Mouse (Mus musculus): ENCODE results near the gene Ccdc34. TPM values are rescaled to one million over a fixed set of nuclear protein-coding genes. Genes with fewer than 3 reads are reported as not detected.
"Not testable (repeated sequence)": the region's sequence is repeated elsewhere in the genome, so short reads cannot be mapped to it uniquely, and the experiment has no call there.

Ccdc34 gene
- polyA plus RNA-seq, 2 experiments from 2014 or later, result 4.5 to 6.6 TPM

DNA sequence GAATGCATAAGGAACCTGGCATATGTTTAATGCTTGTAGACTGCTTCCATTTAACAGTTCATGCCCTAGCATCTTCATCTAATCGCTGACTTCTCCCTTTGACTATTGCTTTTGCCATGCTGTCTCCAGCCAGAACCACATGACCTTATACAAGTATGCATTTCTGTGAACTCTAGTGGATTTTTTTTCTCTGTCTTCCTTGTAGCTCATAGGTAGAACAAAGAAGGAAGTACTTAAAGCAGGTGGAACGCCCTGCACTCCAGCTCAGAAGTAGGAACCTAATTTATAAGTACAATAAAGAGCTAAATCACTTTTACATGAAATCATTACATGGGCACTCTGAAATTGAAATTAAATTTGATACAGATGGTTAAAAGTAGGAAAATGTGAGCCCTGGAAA lies 65.4 kb downstream of the Ccdc34 start:
- no peak for ATAC-seq

DNA sequence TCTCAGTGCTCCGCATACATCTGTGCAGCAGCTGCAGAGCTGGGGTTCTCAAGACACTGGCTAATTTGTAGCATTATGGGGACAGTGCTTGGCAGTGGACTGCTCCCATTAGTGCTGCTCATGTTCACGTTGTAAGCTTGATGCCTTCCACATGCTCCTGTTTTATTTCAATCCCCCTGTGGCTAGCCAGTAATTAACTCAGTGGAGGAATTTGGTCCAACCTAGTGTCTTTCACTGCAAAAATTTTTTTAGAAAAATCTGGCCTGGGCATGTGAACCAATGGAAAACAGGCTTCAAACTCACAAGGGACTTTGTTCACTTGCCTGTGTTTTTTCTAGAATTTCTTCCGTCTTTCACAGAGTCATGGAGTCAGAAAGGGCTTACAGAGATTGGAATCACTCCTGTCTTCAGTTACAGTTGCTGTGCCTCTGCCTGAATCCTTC lies 68.1 kb downstream of the Ccdc34 start:
- ATAC-seq, result no peak

DNA sequence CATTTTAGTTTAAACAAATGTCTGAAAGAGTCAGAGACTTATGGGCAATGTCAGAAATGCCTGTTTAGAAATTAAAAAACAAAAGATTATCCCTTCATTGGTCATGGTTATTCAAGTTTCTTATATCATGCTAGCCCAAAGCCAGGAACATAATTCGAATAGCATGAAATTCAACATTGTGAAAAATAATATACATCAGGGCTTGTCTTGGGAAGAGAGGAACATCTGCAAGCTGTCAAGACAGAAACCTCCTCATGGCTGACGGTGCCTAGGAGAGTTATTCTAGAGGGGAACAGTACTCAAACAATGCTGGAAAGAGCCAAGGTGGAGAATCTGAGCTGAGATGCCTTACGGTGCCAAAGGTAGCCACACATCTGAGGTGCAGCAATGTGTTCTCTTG lies 96.5 kb downstream of the Ccdc34 start:
- ATAC-seq, result no peak

DNA sequence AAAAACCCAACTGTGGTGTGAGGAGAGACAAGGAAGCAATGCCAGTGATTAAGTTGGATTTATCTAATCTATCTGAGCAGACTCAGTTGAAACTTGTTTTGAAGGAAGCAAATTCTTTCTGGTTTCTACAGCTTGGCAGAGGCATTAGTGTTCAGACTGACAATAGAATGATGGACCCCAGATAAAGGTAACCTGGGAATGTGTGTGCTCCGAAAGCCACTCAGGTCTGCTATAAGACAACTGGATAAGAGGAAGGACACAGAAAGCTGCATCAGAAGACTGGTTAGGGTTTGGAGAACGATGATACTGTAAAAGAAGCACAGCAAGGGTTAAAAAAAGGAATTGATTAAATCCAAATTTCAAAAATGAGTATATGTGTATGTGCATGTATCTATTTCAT lies 111.8 kb downstream of the Ccdc34 start:
- no peak for ATAC-seq

DNA sequence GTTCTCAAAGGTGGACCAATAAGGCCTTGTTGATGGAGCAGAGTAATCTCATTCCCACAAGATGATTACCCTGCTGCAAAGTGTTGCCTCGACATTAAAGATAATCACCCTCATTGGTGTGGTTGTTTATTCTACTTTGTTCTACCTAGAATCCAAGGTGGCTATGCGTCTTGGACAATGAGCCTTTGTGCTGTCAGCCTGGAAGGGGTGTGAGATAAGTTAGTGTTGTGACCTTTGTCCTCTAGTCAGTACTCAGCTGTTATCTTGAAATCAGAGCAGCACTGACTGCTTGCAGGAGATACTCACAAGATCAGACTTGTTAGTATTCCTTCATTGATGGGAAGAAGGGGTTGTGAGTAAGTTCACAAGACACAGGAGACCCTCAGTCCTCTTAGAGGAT lies 114.0 kb downstream of the Ccdc34 start:
- no peak for ATAC-seq

DNA sequence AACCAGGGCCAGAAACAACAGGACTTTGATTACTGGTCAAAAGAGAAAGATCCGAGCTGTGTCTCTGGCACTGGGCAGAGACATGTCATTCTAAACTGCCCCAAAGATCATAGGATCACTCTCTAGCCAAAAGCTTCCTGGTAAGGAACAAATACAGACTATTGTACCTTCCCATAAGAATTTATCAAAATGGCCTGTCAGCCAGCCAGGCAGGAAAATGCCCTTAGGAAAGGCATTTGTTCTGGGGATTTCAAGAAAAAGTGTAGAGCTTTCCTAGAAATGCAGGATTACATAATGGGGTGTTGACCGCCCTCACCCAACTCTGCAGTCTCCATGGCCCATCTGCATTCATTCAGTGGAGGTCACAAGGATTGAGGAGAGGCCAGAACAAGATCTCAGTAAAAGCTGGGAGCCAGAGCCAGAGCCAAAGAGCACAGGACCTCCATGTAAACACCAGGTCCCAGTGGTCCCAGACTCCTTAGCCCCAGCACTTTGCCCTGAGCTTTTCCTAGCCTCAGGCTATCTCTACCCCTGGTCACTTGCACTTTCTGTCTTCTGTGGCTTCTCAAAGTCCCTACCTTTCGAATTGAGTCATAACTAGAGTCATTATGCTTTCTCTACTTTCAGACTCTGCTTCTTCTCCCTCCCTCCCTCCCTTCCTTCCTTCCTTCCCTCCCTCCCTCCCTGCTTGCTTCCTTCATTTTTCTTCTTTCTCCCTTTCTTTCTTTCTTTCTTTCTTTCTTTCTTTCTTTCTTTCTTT lies 115.9 kb downstream of the Ccdc34 start:
- ATAC-seq, result no peak

DNA sequence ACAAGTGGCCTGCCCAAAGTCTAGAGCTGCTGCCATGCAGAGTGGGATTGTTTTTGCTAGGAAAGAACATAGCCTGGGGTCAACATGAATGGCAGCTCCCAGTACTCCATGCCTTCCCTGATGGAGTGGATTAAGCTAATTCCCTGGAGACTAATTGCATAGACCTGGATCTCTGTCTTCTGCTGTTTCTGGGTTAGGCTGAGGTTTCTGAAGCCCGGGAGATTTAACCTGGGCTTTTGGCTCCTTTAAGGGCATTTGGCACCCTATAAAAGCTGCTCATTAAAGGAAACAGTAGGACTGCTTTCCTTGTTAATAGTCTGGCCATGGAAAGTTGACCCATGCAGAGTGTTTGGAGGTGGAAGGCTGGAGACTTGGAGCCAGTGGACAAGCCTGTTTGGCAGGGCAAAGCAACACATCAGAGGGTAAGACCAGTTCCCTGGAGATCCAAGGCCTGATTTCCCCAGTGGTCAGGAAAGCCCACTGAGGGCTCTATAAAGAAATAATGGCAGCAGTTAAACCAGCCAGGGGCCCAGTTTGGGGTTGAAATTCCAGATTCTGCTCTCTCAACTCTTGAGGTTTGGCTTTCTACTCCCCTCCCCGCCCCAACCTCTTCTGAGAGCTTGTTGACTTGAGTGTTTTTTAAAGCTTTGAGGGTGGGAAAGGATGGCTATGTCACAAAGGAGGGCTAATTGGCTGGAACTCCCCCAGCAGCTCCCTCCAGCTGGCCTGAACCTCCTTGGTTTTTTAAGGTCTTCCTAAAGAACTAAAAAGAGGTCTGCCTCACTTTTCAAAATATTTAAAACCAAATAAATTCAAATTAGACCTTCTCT lies 117.4 kb downstream of the Ccdc34 start:
- no peak for ATAC-seq

DNA sequence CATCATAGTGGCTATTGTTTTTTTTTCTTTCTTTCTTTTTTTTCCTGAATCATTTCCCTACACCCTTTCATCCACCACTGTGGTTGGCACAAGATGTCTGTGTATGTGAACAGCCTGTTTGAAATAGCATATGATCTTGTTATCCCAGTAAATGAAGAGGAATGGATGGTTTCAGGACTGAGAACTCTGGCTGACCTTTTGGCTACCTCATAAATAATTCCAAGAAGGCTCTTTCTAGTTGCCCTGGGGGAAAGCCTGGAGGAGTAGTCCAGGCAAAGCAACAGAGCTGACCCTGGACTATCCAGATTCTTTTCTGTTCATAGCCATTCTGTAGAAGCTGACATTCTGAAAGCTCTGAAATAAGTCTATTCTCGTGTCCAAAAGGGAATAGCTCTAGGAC lies 119.7 kb downstream of the Ccdc34 start:
- no peak for ATAC-seq

DNA sequence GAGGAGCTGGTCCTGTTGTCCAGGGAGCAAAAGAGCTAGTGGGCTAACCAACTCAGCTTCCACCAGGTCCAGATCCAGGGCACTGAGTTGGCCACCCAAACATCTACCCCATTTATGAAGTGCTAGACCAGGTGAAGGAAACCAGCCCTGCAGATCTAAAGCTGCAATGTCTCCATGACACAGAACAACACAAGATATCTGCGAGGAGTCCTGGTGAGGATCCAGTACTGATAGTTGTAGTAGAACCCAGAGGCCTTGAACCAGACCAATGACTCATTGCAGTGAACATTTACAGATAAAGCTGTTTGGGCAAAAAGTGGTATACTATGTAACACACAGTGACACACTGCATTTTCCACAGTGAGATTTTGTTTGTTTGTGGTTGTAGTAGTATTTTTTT lies 120.5 kb downstream of the Ccdc34 start:
- no peak for ATAC-seq

DNA sequence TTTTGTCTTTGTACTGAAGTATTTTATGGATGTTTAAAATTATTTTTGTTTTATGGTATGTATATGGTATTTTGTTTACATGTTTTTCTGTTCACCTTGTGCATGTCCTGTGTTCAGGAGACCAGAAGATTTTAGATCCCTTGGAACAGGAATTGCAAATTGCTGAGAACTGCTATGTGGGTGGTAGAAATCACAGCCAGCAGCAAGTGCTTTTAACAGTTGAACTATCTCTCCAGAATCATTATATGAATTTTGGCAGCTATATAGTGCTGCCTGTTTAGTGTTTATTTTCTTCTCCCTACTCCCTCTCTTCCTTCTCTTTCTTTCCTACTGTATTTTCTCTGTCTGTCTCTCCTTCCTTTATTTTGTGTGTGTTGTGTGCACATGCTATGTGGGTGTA lies 130.4 kb downstream of the Ccdc34 start:
- ATAC-seq, result not testable (repeated sequence)

DNA sequence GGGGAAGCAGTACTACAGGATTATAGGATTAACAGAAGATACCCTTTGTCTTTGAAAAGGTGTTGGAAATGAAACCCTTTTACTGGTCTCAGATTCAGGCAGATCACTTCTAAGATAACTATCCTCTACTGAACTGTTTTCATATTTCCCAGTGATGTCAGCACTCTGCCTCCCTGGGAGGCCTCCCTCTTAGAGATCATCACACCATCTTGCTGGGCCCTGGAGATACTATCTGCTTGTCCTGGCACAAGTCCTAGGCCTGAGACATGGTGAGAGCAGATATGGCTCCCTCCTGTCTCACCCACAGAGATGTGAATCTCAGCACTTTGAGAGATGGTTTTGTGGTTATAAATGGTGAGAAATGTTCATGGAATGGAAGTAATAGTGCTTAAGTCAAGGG lies 131.6 kb downstream of the Ccdc34 start:
- no peak for ATAC-seq

DNA sequence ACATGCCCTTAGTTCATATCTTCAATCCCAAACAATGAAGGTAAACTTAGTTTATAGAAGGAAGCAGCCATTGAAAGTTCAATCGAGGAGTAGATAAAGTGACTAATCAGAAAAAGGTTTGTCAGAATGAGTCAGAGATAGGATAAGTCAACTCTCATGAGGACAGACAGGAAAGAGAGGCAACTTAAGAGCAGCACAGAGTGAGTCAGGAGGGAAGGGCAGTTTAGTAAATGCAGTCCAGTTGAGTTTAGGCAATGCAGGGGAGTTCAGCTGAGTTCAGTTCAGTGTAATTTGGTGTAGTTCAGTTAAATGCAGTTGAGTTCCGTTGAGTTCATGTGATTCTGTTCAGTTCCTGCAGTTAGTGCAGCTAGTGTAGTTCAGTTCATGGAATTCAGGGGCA lies 138.7 kb downstream of the Ccdc34 start:
- no peak for ATAC-seq

DNA sequence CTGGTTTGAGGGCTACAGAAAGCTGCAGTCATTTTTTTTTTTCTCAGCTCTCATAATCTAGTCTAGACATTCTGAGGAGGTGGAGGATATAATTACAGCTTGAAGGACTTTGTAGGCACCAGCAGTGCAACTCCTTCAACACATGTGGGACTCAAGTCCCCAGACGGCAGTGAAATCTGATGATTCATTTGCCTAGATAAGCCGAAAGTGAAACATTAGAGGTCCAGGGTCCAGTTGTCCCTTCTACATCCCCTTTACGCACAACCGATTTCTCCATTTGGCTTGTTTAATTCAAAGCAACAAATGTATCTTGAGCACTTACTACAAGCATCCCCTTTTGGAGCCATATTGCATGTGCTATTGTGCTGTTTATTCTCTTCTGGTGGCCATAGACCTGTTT lies 147.4 kb downstream of the Ccdc34 start:
- no peak for ATAC-seq

DNA sequence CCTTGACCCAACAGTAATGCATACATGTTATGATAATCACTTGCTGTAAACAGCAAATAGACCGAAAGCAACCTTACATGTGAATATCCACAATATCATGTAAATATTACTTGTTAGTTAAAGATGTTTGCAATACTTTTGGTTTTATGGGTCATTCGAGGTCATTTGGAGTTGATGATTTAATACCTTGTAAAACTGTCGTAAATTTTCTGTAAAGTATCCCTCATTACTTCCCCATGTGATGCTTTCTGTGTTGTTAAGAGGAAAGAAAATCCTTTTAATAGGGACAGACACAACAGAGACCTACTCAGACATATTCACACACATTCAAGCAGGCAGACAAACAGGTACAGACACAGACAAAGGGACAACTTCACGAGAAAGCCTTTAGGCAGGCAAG lies 150.1 kb downstream of the Ccdc34 start:
- ATAC-seq, result no peak

DNA sequence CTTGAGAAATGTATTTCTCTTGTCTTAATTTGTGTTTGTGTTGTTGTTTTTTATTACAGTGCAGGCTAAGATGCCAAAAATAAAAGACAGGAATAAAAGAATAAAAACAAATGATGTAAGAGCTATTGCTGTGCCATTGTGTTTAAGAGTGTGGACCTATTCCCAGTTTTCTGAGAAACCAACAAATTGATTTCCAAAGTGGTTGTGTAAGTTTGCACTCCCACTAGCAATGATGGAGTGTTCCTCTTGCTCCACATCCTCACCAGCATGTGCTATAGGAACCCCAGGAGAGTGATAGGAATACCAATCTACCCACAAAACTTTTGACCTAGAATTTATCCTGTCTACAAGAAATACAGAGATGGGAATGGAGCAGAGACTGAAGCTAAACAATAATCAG lies 150.7 kb downstream of the Ccdc34 start:
- ATAC-seq, result no peak

DNA sequence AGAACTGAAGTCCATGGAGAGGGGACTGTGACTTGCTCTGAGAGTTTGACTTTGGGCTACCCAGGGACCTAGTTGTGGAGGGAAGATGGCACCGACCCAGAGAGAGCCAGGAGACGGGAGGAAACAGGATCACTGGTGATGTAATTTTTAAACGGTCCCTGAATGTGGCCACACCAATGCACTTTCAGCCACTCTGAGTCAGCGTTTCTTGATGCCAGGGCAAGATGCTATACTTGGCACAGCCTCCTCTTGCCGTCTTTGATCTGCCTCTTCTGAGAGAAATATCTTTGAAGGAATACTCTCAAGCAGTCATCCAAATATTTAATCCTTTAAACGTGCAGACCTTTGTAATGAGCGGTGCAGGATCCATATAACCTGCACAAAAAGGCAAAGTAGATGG lies 154.8 kb downstream of the Ccdc34 start:
- no peak for ATAC-seq

DNA sequence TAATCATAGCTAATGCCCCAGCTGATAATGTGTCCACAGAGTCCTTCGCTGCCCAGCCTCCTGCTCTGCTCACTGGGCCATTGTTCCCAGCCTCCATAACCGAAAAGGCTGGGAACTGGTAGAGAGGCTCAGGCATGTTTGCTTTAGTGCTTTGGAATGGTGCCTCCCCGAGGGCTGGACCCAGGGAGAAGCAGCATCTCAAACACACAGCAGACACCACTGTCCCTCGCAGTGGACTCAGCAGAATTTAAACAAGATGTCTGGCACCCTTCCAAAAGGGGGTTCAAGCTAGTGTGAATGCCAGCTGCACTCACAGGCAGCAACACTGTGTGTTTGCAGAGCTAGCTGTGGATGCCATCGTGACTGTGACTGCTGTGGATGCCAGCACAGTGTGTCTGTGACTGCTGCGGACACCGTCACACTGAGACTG lies 156.2 kb downstream of the Ccdc34 start:
- ATAC-seq, result no peak

DNA sequence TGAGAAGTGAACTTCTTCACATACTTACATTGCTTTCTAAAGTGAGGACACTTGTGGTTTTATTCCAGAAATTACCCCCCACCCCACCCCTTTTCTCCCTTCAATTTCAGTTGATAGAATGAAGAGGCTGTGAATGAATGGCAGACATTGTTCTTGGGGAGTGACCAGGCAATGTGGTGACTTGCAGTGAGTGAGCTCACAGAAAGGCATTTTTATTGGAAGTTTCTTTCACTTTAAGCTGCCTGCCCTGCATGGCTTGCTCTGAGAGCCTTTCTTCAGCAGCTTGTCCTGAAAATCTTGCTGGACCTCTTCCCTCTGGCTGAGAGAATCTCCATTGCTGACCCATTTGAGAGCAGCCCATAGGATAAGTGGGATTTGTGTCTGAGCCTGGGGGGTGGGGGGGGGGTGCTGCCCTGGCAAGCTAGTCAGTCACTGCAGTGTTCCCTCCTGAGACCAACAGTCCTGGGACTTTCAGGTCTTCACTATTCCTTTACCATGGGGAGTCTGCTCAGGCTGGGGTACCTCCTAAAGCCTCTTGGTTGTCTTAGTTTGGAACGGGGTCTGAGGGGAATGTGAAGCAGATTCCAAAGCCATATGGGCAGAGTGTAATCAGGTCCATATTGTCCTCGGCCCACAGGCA lies 159.3 kb downstream of the Ccdc34 start:
- ATAC-seq, result no peak

DNA sequence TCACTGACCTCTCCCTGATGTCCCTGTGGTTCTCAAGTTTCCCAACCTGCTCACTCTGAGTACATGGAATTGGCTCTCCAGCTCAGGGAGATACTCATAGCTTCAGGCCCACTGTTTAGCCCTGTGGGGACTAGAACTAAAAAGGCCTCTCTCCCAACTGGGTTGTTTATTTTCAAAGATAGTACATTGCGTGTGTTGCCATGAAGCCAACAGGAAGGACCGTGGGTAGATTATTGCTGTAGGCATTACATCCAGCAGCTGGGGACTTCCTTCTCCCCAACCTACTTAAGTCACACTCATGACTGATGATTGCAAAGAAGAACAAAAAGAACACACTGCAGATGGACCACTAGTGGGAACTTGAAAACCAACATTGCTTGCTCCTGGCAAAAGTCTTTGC lies 159.8 kb downstream of the Ccdc34 start:
- ATAC-seq, result no peak

DNA sequence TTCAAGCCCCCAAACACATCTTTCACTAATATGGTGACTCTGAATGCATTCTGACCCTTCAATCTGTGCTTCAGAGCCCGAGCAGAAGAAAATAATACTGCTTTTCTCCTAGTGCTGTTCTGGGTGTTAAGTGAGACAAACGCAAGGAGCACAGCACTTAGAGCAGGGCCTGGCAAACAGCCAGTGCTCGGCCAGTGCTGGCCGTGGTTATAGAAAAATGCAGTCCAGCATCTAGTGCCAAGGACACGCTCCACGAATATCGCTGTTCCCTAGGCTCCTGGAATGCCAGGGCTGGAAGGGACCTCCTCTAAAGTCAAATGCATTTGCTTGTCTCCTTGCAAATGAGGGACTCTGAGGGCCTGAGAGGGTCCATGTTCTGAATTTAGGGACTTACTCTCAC lies 160.3 kb downstream of the Ccdc34 start:
- ATAC-seq, result no peak

DNA sequence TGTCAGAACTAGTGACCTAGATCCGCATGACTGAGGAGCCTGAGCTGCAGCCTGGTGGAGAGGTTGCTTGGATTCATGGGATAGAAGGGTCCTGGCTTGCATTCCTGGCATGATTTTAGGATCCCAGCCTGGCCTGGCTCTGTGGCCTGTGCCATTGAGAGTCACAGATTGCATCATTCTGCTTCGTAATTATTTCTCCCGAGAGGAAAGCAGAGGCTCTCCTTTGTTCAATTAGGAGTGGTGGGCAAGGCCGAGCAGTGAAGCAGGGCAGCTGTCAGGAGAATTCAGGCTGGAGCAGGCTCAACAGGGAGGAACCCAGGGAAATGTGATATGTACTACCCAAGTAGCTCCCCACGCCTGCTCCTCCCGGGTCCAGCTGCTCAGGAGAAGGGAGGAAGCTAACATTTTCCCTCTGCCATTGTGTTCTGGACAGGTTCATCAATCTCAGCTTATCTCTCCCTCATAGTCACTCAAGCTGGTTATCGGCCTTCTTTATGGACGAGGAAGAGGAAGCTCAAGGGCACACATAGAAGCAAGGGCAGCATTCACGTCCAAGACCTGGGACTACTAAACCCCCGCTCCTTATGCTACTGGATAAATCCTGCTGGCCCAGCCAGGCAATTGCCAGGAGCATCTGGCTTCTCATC lies 162.2 kb downstream of the Ccdc34 start:
- ATAC-seq, result no peak

DNA sequence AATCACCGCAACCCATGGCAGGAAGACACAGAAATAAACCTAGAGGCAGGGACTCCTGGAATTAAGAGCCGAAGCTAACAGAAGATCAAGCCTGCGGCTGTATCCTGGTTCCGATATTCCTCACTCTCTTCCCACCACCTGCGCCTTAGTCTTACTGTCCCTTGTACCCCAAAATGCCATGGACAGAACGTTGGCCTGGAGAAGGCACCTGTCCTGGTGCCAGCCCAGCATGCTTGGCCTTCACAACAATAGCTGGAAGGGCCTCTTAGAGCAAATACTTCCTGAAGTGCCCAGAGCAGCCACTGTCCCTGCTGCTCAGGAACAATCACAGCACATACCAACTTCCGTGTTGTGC lies 162.7 kb downstream of the Ccdc34 start:
- ATAC-seq, result no peak

DNA sequence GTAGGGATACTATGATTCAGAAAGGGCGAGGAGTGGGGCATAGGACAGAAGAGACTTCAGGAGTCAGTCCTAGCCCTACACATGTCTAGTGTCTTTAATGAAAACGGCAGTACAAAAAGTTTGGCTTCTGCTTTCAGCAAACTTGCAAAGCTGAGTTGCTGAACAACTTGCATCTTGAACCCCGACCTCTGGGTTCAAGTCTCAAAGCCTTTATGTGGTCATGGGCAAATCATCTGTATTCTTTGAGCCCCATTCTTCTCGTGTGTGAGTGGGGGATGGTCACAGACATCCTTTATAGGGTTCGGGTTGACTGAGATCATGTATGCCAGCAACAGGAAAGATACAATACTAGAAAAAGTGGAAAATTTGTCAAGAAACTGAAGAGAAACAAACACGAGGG lies 164.0 kb downstream of the Ccdc34 start:
- ATAC-seq, result no peak
